Mouse (Mus musculus) B cell, adult (primary cell): Measurements from ENCODE around the gene Pspc1. TPM values are rescaled to one million over a fixed set of nuclear protein-coding genes. Genes with fewer than 3 reads are reported as not detected.

Experiments
- total RNA-seq: library from RNA; stranded (reverse); gene quantifications from 4 replicates; pipeline ENCODE4 v1.2.4, GENCODE M21; 2023; ENCODE audit not compliant: inconsistent age

Pspc1 gene
- total RNA-seq = 70.7 to 82.2 TPM (median 76.4 TPM) in 4 replicates

DNA sequence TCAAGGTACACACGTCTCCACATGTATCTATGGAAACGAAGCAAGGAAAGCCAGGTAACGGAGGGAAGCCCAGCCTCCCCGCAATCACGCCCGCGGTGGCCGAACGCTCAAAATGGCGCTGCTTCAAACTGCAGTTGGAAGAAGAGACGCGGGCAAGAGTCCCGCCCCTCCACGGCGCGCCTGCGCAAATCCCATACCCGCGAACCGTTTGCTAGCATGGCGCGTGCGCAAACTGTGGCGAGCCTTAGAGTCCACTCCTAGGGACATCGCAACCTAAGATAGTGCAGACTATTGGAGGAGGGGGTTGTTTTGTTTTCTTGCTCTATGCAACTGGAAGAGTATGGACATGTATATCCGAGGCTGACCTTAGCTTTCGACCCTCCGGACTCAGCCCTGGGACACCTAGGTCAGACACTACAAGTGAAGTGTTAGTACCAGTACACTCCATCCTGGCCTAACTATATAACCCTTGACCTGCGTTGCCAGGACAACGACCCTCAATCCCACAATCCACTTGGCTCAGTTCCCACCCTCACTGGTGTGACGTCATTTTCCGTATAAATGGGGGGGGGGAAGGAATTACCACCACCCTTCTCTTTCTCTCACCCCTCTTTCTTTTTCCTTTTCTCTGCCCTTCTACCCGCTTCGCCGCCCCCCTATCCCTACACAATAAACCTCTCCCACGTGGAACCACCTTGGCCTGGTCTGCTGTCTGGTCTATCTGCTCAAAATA lies at the start of gene Pspc1:
Pspc1 (minus strand) TSS at position 117 of the 733 bp plus-strand sequence.

GRCm38 (mm10) chr14:56811701-56812339 lies 33.7 kb upstream of the Pspc1 start, which contains the start of gene Zmym5:
Zmym5 (minus strand) TSS chr14:56811716.

Other genes starting within 250 kb of the Pspc1 start
- gene Cenpj, start 202.9 kb downstream of the Pspc1 start, total RNA-seq = 12.7 to 18.5 TPM (median 14.7 TPM) in 4 replicates
- 70.3 to 80.9 TPM (median 76.7 TPM) in 4 replicates for gene Parp4, start 202.7 kb downstream of the Pspc1 start, total RNA-seq
- 34.5 to 48.3 TPM (median 40.7 TPM) in 4 replicates for gene Mphosph8, start 110.1 kb downstream of the Pspc1 start, total RNA-seq
- 61.5 to 78.0 TPM (median 75.1 TPM) in 4 replicates for gene Zmym5, start 33.4 kb upstream of the Pspc1 start, total RNA-seq
- gene Zmym2, start 108.3 kb upstream of the Pspc1 start, total RNA-seq = 109 to 129 TPM (median 119 TPM) in 4 replicates